Mouse (Mus musculus) heart, adult 2 months (tissue): ENCODE data around the gene Snx27. TPM values are rescaled to one million over a fixed set of nuclear protein-coding genes. Genes with fewer than 3 reads are reported as not detected.

Source experiments
- DNase-seq, 2 experiments: peaks; one replicate each; pipeline ENCODE4 v3.0.0; 2021
- H3K27ac ChIP-seq: fragments of 200-600 bp; 2 replicates; pipeline ENCODE4 v1.8.1; 2022
- H3K27me3 ChIP-seq: fragments of 200-500 bp; 2 replicates; pipeline ENCODE4 v1.6.1; 2012; ENCODE audit warnings: mild to moderate bottlenecking, low read length, inconsistent platforms, mixed read lengths; ENCODE audit not compliant: control insufficient read depth, insufficient read depth
- H3K36me3 ChIP-seq: fragments of 200-500 bp; 2 replicates; pipeline ENCODE4 v1.6.1; 2012; ENCODE audit warnings: low read length, inconsistent platforms; ENCODE audit not compliant: control insufficient read depth, insufficient read depth
- H3K4me1 ChIP-seq: fragments of 200-500 bp; 2 replicates; pipeline ENCODE4 v1.6.1; 2011; ENCODE audit warnings: low read length; ENCODE audit not compliant: control insufficient read depth, insufficient read depth
- H3K4me3 ChIP-seq: fragments of 200-600 bp; 2 replicates; pipeline ENCODE4 v1.8.1; 2022
- H3K79me2 ChIP-seq: fragments of 200-500 bp; replicated peaks from 2 replicates; pipeline ENCODE4 v1.6.1; 2012; ENCODE audit warnings: mild to moderate bottlenecking, inconsistent platforms, low read length, moderate library complexity, mixed read lengths; ENCODE audit not compliant: control insufficient read depth, insufficient read depth
- H3K9ac ChIP-seq: fragments of 200-500 bp; 2 replicates; pipeline ENCODE4 v1.6.1; 2012; ENCODE audit warnings: low read depth, mild to moderate bottlenecking, control low read depth, inconsistent platforms, low read length, mixed read lengths
- CTCF ChIP-seq: fragments of 200-600 bp; IDR thresholded peaks from 2 replicates; pipeline ENCODE4 v1.8.1; 2022; ENCODE audit warnings: antibody characterized with exemption, mild to moderate bottlenecking, moderate library complexity
- EP300 ChIP-seq: fragments of 200-500 bp; IDR thresholded peaks from 2 replicates; pipeline ENCODE4 v1.6.1; 2011; ENCODE audit warnings: low read depth, low read length, control low read depth; ENCODE audit not compliant: insufficient read depth
- POLR2A ChIP-seq: fragments of 200-500 bp; IDR thresholded peaks from 2 replicates; pipeline ENCODE4 v1.6.1; 2011; ENCODE audit warnings: mild to moderate bottlenecking, low read depth, low read length, control low read depth; ENCODE audit not compliant: insufficient read depth
- WGBS: fragments of 180-500 bp; shearing (Covaris S2); methylation state at CpG from one replicate; pipeline ENCODE4 v1.1.7; 2018; 5-methylcytosine and 5-hydroxymethylcytosine counted together
- intact Hi-C: fragments of 180-260 bp; cut with DNase I; formaldehyde crosslinking; loops from one replicate; pipeline ENCODE4 v1.15.1; 2025
- polyA plus RNA-seq: library from polyadenylated mRNA; depleted of rRNA; stranded (reverse); fragments of >200 nt; gene quantifications from 2 replicates; pipeline ENCODE4 v1.2.3, GENCODE M21; 2012
- total RNA-seq, 2 experiments: library from RNA; stranded (reverse); gene quantifications; 2 replicates each; pipeline ENCODE4 v1.2.3; 2021

The Snx27 gene
- total and polyA plus RNA-seq, 3 experiments, result 7.5 to 29.0 (median 27.4) TPM

DNA sequence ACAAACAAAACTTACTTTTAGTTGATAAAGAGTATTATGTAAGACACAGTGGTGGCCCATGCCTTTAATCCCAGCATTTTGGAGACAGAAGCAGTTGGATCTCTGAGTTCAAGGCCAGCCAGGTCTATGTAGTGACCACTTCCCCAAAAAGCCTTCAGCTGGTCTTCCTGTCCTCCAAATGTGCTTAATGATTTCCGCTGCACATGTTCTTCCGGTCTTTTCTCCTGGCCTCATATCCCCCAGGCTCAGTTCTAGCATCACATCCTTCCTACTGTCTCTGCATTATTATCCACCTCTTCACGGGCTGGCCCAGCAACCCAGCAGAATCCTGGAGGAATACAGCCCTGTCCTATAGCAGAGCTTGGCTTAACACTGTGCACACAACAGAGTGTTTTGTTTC lies 27.1 kb upstream of the Snx27 start:
- WGBS, result 81% methylated on average over 3 of the region's 3 CpGs
- intact Hi-C loops, result no loop called here
- no peak for TF ChIP-seq POLR2A
- no peak for TF ChIP-seq CTCF
- TF ChIP-seq EP300, result no peak

DNA sequence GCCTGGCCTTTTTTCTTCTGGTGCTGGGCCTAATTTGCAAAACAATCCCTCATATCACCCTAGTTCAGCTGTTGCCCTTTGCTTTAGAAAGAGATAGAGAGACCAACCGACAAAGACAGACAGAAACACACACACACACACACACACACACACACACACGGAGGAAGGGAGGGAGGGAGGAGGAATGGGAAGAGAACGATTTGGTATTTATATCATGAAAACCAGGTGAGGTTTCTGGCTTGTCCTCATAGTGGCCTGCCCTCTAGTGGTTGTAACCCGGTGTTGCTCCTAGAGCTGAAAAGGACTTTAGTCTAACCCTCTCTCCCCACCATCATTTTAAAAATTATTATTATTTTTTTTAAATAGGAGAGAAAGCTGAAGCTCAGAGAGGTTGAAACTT lies 19.4 kb upstream of the Snx27 start:
- 1% methylated on average over 4 of the region's 4 CpGs for WGBS
- Histone ChIP-seq H3K27me3 (no peaks in the 10 kb centered on the region), H3K4me1 (no peaks in the 10 kb centered on the region), H3K27ac (no peak overlapping the region), H3K4me3 (no peak overlapping the region), H3K9ac (no peak overlapping the region), H3K36me3 (no peaks in the 10 kb centered on the region), H3K79me2 (no peaks in the 10 kb centered on the region)
- intact Hi-C loops, result loop anchor here (1.0 to 2.0 kb wide), 3 partner anchors 69 to 235 kb away; no protein-coding TSS in a partner anchor
- TF ChIP-seq POLR2A (no peak), CTCF (peak; percentile 81), EP300 (0 out of 2 replicates have a peak, but pooled peaks have one; percentile 33)
- DNase-seq, result peak; percentile 26 to 60

More for the DNA sequence above, 27.1 kb upstream of the Snx27 start:
- Histone ChIP-seq H3K9ac (no peak overlapping the region), H3K27me3 (no peaks in the 10 kb centered on the region), H3K79me2 (no peaks in the 10 kb centered on the region), H3K36me3 (no peaks in the 10 kb centered on the region), H3K4me3 (no peak overlapping the region), H3K4me1 (no peaks in the 10 kb centered on the region; the same call in 1 of the 2 replicates), H3K27ac (no peak overlapping the region)
- DNase-seq, result no peak

DNA sequence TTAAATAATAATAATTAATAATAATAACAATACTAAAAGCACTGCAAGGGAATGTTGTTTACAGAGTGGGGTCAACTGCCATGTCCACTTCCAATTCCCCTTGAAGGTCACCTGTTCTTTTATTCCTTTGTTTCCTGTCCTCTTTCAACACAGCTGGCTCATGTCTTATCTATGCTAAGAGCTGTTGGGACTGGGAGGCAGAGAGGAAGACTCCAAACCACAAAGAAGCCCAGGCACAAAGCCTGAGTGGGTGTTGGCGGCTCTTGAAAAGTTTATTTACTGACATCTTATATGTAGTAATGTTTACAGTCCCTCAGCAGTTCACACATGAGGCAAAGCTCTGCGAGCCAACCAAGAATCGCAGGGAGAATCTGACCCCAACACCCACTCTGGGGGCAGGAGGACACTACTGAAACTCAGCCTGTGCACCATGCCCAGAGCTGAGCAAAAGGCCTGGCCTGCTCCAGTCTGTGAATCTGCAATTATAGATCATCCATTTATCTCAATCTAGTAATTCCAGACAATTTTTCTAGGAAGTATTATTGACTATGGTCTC lies 14.8 kb upstream of the Snx27 start:
- Histone ChIP-seq H3K9ac (no peak overlapping the region), H3K4me3 (no peak overlapping the region), H3K27me3 (no peaks in the 10 kb centered on the region), H3K27ac (no peak overlapping the region), H3K4me1 (no peaks in the 10 kb centered on the region), H3K36me3 (no peaks in the 10 kb centered on the region), H3K79me2 (no peaks in the 10 kb centered on the region)
- TF ChIP-seq CTCF (no peak), POLR2A (no peak), EP300 (no peak)
- WGBS, result 72% methylated on average over 3 of the region's 3 CpGs
- no peak for DNase-seq
- intact Hi-C loops, result no loop called here

DNA sequence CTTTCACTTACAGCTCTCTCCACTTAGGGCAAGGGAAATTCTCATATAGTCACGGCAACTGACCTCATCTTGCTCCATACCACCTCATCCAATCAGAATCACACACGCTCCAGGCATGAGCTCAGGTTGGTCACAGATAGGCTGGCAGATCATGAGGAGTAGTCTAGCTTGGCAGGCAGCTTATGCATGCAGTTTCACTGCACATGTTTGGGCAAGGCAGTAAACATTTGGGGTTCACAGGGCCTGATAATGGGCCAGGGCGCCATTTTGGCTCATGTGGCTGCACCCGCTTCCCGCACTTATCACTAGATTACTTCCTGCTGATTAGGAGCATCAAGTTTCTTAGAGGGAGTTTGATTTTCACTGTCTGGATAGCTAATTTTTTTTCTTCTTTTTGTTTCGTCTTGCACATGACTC lies 13.4 kb upstream of the Snx27 start:
- H3K9ac ChIP-seq, result no peak overlapping the region
- no peaks in the 10 kb centered on the region for H3K27me3 ChIP-seq
- H3K4me1 ChIP-seq, result no peaks in the 10 kb centered on the region
- TF ChIP-seq EP300, result no peak
- TF ChIP-seq CTCF, result no peak
- no peak for TF ChIP-seq POLR2A
- WGBS, result 65% methylated on average over 6 of the region's 6 CpGs
- DNase-seq, result no peak
- intact Hi-C loops, result no loop called here
- no peak overlapping the region for H3K4me3 ChIP-seq
- H3K27ac ChIP-seq, result no peak overlapping the region
- no peaks in the 10 kb centered on the region for H3K36me3 ChIP-seq
- no peaks in the 10 kb centered on the region for H3K79me2 ChIP-seq

DNA sequence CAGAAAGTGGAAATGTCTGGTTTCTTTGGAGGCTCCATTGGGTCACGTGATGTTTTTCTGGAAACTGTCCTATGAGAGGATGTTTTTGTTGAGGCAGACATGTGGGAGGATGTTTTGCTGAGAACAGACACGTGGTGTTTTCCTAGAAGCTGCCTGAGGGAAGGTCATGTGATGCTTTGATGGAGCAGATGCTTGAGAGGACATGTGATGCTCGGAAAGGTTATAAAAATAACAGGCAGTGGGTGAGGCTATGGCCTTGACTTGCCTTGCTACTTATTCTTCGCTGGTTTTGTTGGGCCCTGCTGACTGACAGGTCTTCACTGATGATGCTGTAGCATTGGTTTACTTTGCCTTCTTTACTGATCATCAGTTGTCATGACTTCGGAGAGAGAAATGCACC lies 8.6 kb upstream of the Snx27 start:
- H3K36me3 ChIP-seq, result no peaks in the 10 kb centered on the region
- 65% methylated on average over 5 of the region's 5 CpGs for WGBS
- no peak for TF ChIP-seq EP300
- no peak for TF ChIP-seq POLR2A
- no peak for TF ChIP-seq CTCF
- no peak overlapping the region for H3K9ac ChIP-seq
- H3K79me2 ChIP-seq, result no peaks in the 10 kb centered on the region
- no peaks in the 10 kb centered on the region for H3K27me3 ChIP-seq
- DNase-seq, result no peak
- no peak overlapping the region for H3K27ac ChIP-seq
- H3K4me3 ChIP-seq, result no peak overlapping the region
- H3K4me1 ChIP-seq, result no peaks in the 10 kb centered on the region
- intact Hi-C loops, result no loop called here

DNA sequence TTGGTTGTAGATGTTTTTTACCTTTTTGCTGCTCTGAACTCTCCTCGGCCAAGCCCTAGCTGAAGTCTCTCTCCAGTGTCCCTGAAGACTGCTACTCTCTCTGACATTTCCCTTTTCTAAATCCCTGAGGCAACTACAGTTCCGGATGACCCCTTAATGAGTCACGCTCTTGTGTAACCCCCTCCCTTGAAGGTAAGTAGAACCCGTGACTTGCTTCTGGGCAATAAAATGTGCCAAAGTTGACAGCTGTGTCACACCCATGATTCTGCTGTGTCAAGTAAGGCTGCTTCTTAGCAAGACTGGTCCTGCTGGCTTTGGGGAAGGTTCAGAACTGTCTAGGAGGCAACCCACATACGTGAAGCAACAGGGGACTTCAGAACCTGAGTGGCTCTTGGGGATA lies 5.4 kb upstream of the Snx27 start:
- no peak overlapping the region for H3K27ac ChIP-seq
- H3K9ac ChIP-seq, result no peak overlapping the region
- intact Hi-C loops, result loop anchor here (10.0 kb wide), 1 partner anchor 53 kb away; no protein-coding TSS in a partner anchor
- no peaks in the 10 kb centered on the region for H3K27me3 ChIP-seq
- no peaks in the 10 kb centered on the region for H3K79me2 ChIP-seq
- H3K4me3 ChIP-seq, result no peak overlapping the region
- TF ChIP-seq POLR2A (no peak), CTCF (no peak), EP300 (no peak)
- H3K4me1 ChIP-seq, result no peaks in the 10 kb centered on the region
- DNase-seq, result peak in 1 of 2 experiments; percentile 14
- 57% methylated on average over 5 of the region's 5 CpGs for WGBS
- no peaks in the 10 kb centered on the region for H3K36me3 ChIP-seq
